Mouse (Mus musculus): ENCODE results near the gene Tfr2. TPM values are rescaled to one million over a fixed set of nuclear protein-coding genes. Genes with fewer than 3 reads are reported as not detected.
"Not testable (repeated sequence)": the region's sequence is repeated elsewhere in the genome, so short reads cannot be mapped to it uniquely, and the experiment has no call there.

Tfr2 gene
- polyA plus RNA-seq, 1 experiment from 2014 or later: 4.9 TPM

DNA sequence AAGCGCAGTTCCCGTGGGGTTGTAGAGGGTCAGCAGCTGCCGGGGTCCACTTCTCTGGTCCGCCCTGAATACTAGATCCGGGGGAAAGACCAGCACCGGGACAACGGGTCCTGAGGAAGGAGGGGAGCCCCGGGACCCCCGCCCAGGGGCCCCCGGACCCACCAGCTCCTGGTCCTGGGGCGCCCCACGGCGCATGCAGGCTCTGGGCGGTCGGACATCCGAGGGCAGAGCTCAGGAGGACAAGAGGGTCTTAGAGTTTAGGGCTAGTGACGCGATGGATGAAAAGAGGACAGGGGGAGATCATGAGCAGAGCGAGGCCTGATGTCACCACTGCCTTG, 30.6 kb downstream of the Tfr2 start:
- H3K4me3 ChIP-seq: peak overlapping the region; percentile 85
- no peaks in the 10 kb centered on the region for H3K27me3 ChIP-seq (ENCODE audit: insufficient read depth, poor library complexity, severe bottlenecking)
- DNase-seq (ENCODE audit: low spot score): no peak
- peaks cover 23% of the 10 kb centered on the region for H3K36me3 ChIP-seq
- peak overlapping the region; percentile 96 for H3K27ac ChIP-seq
- H3K4me1 ChIP-seq: peaks cover 24% of the 10 kb centered on the region
- no peaks in the 10 kb centered on the region for H3K9me3 ChIP-seq
- 3% methylated on average over 19 of the region's 19 CpGs for WGBS

DNA sequence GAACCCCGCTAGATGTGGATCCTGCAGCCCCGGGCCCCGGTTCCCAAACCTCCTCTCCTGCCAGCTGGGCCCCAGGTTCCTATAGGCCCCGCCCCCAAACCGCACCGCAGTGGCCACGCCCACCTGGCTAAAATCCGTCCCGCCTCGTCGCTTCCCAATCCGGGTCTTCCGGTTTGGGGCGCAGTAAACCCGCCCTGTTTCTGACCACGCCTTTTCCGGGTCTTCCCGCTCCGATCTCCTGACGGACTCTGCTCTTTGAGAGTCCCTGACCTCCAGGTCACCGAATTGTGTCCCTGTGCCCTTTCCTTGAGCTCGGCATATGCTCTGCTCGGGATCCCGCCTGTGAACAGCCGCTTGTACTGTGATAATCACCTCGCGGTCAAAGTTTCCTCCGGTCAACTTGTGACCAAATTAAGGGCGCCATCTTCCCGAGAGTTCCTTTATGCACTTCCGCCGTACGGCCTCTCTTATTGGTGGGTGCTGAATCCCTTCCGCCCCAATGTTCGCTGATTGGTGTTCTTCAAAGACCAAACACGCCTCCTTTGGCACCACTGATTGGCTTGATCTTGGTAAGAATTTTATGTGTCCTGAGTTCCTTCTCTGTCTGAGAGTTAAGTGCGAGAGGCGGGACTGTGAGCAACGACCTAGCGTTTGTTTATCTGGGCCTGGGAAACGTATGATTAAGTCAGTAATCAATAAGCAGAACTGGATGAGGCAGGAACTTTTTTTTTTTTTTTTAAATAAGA, 31.2 kb downstream of the Tfr2 start, which contains the start of gene Mospd3:
TSS of gene Mospd3 (minus strand) at position 440 of the 746 bp plus-strand sequence.
- WGBS: under 1% methylated on average over 41 of the region's 41 CpGs
- Histone ChIP-seq H3K27ac (peak within 1 kb of the TSS; percentile 96), H3K9me3 (no peaks in the 10 kb centered on the region), H3K27me3 (ENCODE audit: insufficient read depth, poor library complexity, severe bottlenecking) (no peaks in the 10 kb centered on the region), H3K36me3 (peaks cover 26% of the 10 kb centered on the region), H3K4me1 (peaks cover 24% of the 10 kb centered on the region), H3K4me3 (peak within 1 kb of the TSS; percentile 85)
- DNase-seq (ENCODE audit: low spot score): peak; percentile 99

DNA sequence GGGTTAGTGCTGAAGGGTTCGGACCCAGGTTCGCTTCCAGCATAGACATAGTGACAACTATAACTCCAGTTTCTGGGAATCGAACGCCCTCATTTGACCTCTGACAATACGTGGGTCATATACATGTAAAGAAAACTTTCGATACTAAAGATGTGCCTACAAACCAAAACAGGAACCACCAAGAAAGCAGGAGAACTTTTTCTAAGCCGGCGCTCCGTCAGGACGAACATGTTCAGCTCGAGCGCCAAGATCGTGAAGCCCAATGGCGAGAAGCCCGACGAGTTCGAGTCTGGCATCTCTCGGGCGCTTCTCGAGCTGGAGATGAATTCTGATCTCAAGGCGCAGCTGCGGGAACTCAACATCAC, 31.7 kb downstream of the Tfr2 start:
- under 1% methylated on average over 22 of the region's 22 CpGs for WGBS
- Histone ChIP-seq H3K9me3 (no peaks in the 10 kb centered on the region), H3K36me3 (peaks cover 31% of the 10 kb centered on the region), H3K27ac (peak overlapping the region; percentile 96), H3K4me1 (peaks cover 24% of the 10 kb centered on the region), H3K4me3 (peak overlapping the region; percentile 85), H3K27me3 (ENCODE audit: insufficient read depth, poor library complexity, severe bottlenecking) (no peaks in the 10 kb centered on the region)
- DNase-seq (ENCODE audit: low spot score): no peak

DNA sequence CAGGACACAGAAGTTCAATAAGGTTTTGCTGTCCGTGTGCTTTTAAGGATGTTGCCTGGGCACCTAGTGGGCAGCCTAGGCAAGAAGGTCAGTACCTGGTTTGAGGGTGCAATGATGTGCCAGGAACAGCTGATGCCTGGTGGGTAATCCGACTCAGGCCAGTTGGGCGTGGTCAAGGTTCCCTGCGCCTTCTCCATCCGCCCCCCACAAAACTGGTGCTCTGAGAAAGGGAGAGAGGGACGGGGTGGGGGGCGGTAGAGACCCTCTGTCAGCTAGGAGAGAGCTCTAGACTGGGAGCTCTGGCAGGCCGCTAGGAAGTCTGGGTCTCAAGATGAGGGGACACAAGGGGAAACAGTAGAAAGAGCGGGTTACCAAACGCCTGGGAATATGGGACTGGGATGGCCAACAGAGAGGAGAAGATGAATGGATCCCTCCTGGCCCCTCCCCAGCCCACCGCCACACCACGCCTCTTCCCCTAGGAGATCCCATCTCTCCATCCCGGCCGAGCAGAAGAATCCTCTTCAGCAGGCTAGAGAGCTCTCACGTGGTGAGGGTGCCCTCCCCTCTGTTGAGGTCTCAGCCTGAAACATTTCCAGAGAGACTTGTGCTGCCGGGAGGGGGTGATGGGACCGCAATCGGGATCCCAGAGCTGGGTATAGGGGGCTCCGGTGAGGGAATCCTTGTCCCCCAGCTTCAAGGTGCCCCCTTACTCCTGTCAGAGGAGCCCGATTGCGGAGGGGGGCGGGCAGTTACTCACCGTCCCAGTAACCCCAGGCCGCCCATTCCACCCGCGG, 38.4 kb downstream of the Tfr2 start:
- Histone ChIP-seq H3K4me1 (peaks cover 50% of the 10 kb centered on the region), H3K4me3 (peak overlapping the region; percentile 52), H3K36me3 (peaks cover 41% of the 10 kb centered on the region), H3K27ac (peak overlapping the region; percentile 72), H3K27me3 (ENCODE audit: insufficient read depth, poor library complexity, severe bottlenecking) (peaks cover 16% of the 10 kb centered on the region), H3K9me3 (no peaks in the 10 kb centered on the region)
- 17% methylated on average over 26 of the region's 26 CpGs for WGBS
- DNase-seq (ENCODE audit: low spot score): no peak

DNA sequence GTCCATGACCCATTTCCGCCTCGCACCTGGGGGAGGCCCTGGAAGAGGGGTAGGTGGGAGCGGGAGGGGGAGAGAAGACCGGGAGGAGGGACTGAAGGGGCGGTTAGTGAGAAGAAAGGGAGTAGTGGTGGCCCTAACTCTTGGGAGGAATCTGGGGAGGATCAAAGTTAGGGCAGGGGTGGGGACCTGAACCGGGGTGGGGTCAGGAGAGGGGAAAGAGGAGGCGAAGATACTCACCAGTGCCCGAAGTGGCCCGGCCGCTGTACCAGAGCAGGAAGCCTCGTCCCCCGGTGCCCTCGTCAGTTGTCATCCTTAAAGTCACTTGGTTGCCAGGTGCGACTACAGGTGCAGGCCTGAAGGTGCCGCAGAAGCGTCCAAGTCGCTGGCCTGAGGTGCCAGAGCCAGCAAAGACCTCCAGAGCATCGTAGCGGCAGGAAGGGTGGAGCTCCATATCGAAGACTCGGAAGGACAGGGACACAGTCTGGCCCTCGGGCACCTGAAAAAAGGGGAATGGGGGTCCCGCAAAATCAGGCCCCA, 39.1 kb downstream of the Tfr2 start:
- peak overlapping the region; percentile 72 for H3K27ac ChIP-seq
- peaks cover 39% of the 10 kb centered on the region for H3K36me3 ChIP-seq
- DNase-seq (ENCODE audit: low spot score): no peak
- peaks cover 57% of the 10 kb centered on the region for H3K4me1 ChIP-seq
- peaks cover 16% of the 10 kb centered on the region for H3K27me3 ChIP-seq (ENCODE audit: insufficient read depth, poor library complexity, severe bottlenecking)
- peak overlapping the region; percentile 52 for H3K4me3 ChIP-seq
- 15% methylated on average over 23 of the region's 23 CpGs for WGBS
- H3K9me3 ChIP-seq: no peaks in the 10 kb centered on the region

DNA sequence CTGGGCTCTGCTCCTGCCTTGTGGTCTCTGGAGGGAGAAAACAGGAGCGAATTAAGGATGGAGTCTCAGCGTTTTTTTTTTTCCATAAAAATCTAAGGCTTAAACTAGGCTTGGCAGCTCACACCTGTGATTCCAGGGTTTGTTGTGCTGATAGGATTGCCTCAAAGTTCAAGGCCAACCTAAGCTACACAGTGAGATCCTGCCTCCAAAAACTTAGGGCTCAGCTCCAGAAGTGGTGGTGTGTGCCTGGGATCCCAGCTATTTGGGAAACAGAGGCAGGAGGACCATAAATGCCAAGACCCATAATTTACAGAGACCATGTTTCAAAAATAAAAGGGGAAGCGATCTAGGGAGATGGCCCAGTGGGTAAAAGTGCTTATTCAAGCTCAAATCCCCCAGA, 39.7 kb downstream of the Tfr2 start:
- 61% methylated on average over 3 of the region's 3 CpGs for WGBS
- peak overlapping the region; percentile 93; the same call in 1 of the 2 replicates for H3K27ac ChIP-seq
- peak overlapping the region; percentile 52; the same call in 1 of the 2 replicates for H3K4me3 ChIP-seq
- DNase-seq (ENCODE audit: low spot score): no peak
- H3K4me1 ChIP-seq: peaks cover 60% of the 10 kb centered on the region
- H3K36me3 ChIP-seq: peaks cover 34% of the 10 kb centered on the region
- H3K27me3 ChIP-seq (ENCODE audit: insufficient read depth, poor library complexity, severe bottlenecking): peaks cover 16% of the 10 kb centered on the region
- H3K9me3 ChIP-seq: no peaks in the 10 kb centered on the region

DNA sequence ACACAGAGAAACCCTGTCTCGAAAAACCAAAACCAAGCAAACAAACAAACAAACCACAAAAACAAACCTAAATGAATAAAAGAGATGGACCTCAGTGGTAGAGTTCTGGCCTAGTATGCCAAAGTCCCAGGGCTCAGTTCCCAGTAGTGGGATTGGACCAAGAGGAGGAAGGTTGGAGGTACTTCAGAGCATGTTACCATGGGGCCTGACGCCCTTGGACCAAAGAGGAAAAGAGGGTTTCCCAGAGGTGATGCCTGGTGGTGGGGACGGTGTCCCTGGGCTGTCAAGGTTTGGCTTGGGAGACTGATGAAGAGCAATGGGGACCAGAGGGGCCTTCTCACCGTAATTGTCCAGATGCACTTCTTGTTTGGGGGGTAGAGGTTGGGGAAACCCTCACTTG, 40.4 kb downstream of the Tfr2 start:
- Histone ChIP-seq H3K27ac (peak overlapping the region; percentile 93), H3K4me1 (peaks cover 60% of the 10 kb centered on the region), H3K36me3 (peaks cover 29% of the 10 kb centered on the region), H3K27me3 (ENCODE audit: insufficient read depth, poor library complexity, severe bottlenecking) (peaks cover 16% of the 10 kb centered on the region), H3K9me3 (no peaks in the 10 kb centered on the region), H3K4me3 (peak overlapping the region; percentile 54)
- DNase-seq (ENCODE audit: low spot score): no peak
- WGBS: 58% methylated on average over 4 of the region's 4 CpGs

DNA sequence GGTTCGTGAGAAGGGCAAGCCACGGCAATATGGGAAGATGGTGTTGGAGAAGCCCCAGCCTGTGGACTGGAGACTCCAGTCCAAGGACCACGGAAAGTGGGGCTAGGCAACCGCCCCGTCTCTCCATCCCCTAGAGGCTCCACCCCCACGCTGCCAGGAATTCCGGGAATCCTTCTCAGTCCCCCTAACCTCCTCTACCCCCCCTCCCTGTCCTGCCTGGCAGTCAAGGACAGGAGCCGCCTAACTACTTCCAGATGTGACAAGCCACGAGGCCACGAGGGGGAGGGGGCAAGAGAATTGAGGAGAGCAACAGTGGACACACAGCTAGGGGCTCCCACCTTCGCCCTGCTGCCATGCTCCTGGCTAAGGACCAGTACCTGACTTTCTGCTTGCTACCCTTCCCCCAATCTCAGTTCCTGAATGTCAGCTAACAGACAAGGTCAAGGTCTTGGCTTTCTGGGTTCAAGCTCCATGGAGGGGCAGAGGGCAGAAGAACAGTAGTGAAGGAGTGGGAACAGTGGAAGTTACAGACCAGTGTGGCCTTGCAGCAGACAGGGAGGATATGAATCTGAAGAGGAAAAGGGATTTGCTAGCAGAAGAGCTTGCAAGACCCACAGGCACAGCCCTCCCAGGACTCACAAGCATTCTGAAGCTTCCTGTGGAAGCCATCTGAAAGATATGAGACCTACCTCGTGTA, 41.1 kb downstream of the Tfr2 start:
- Histone ChIP-seq H3K36me3 (peaks cover 22% of the 10 kb centered on the region), H3K9me3 (no peaks in the 10 kb centered on the region), H3K27me3 (ENCODE audit: insufficient read depth, poor library complexity, severe bottlenecking) (peaks cover 16% of the 10 kb centered on the region), H3K4me3 (peak overlapping the region; percentile 54), H3K4me1 (peaks cover 60% of the 10 kb centered on the region), H3K27ac (peak overlapping the region; percentile 93)
- 9% methylated on average over 12 of the region's 12 CpGs for WGBS
- DNase-seq (ENCODE audit: low spot score): peak; percentile 88

DNA sequence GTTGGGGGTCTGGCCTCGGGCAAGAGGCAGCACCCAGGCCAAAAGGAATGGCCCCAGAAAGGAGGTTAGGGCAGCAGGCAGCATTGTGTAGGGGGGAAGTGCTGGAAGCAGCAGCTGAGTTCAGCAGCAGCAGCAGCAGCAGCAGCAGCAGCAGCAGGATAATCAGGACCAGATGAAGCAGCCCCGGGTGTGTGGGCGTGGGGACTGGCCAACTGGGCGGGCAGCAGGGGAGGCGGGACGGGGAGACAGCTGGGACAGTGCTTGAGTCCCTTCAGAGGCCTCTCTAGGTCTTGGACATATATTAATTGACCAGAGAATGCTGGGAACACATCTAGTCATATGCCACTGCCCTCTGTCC, 41.6 kb downstream of the Tfr2 start:
- DNase-seq (ENCODE audit: low spot score): peak; percentile 85

DNA sequence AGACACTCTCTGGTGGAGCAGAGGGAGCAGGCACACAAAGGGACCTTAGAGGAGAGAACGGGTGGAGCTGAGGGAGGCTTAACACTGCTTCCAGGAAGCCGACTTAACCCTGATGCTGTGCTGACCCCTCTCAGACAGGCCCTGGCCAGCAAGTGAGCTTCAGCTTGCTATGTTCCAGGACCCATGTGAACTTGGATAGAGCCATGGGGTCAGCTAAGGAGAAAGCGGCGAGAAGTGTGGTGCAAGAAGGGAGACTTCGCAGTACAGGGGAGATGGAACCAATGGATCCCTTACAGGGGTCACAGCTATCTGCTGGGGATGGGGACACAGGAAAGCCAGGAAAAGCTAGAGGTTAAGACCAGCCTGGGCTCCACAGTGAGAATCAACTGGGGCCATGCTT, 43.4 kb downstream of the Tfr2 start:
- H3K36me3 ChIP-seq: no peaks in the 10 kb centered on the region
- H3K27ac ChIP-seq: peak overlapping the region; percentile 93
- WGBS: 69% methylated on average over 5 of the region's 5 CpGs
- H3K27me3 ChIP-seq (ENCODE audit: insufficient read depth, poor library complexity, severe bottlenecking): peaks cover 15% of the 10 kb centered on the region
- no peak overlapping the region for H3K4me3 ChIP-seq
- H3K9me3 ChIP-seq: no peaks in the 10 kb centered on the region
- DNase-seq (ENCODE audit: low spot score): no peak
- peaks cover 56% of the 10 kb centered on the region for H3K4me1 ChIP-seq

More for the DNA sequence above, 41.6 kb downstream of the Tfr2 start:
- Histone ChIP-seq H3K27ac (peak overlapping the region; percentile 93), H3K36me3 (peaks cover 17% of the 10 kb centered on the region), H3K9me3 (no peaks in the 10 kb centered on the region), H3K27me3 (ENCODE audit: insufficient read depth, poor library complexity, severe bottlenecking) (peaks cover 16% of the 10 kb centered on the region), H3K4me3 (peak overlapping the region; percentile 54), H3K4me1 (peaks cover 60% of the 10 kb centered on the region)
- 0% methylated on average over 6 of the region's 6 CpGs for WGBS

DNA sequence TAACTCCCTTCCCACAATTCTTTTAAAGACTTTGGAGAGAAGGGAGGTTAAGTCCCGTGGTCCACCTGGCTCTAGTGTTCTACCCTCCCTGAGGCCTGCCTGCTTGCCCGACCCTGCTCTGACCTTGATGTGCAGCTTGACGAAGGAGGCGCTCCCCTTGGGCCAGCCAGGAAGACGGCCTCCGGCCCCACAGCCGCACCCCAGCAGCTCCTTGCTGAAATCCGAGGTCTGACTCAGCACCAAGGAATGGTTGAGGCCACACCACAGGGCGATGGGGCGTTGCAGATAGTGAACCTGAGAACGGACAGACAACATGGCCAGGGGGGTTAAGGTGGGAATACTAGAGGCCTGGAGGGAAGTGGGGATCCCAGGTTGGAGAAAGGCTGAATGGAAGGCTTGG, 43.9 kb downstream of the Tfr2 start, which contains the start of gene Pcolce:
TSS of gene Pcolce (minus strand) at position 235 of the 400 bp plus-strand sequence.
- WGBS: 32% methylated on average over 11 of the region's 11 CpGs

DNA sequence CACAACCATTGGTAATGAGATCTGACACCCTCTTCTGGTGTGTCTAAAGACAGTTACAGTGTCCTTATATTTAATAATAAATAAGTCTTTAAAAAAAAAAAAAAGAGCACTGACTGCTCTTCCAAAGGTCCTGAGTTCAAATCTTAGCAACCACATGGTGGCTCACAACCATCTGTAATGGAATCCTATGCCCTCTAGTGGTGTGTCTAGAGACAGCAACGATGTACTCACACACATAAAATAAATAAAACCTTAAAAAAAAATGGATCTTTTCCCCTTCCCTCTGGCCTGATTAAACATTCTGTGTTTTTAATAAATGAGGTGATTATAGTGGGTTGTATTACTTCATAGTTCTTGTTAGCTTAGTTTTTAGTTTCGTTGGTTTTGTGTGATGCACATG, 45.3 kb downstream of the Tfr2 start:
- not testable (repeated sequence) for DNase-seq (ENCODE audit: low spot score); H3K36me3 ChIP-seq; H3K27ac ChIP-seq; H3K9me3 ChIP-seq; H3K4me3 ChIP-seq
- peaks cover 18% of the 10 kb centered on the region for H3K27me3 ChIP-seq (ENCODE audit: insufficient read depth, poor library complexity, severe bottlenecking)
- peaks cover 42% of the 10 kb centered on the region for H3K4me1 ChIP-seq
- WGBS: 87% methylated on average over 2 of the region's 2 CpGs

More for the DNA sequence above, 43.9 kb downstream of the Tfr2 start, which contains the start of gene Pcolce:
- H3K27ac ChIP-seq: peak within 1 kb of the TSS; percentile 93
- peaks cover 12% of the 10 kb centered on the region for H3K27me3 ChIP-seq (ENCODE audit: insufficient read depth, poor library complexity, severe bottlenecking)
- H3K4me1 ChIP-seq: peaks cover 51% of the 10 kb centered on the region
- no peaks in the 10 kb centered on the region for H3K9me3 ChIP-seq
- H3K4me3 ChIP-seq: no peak within 1 kb of the TSS
- DNase-seq (ENCODE audit: low spot score): no peak
- no peaks in the 10 kb centered on the region for H3K36me3 ChIP-seq
